Mouse (Mus musculus): ENCODE results near the gene Glis1.

Glis1 gene

DNA sequence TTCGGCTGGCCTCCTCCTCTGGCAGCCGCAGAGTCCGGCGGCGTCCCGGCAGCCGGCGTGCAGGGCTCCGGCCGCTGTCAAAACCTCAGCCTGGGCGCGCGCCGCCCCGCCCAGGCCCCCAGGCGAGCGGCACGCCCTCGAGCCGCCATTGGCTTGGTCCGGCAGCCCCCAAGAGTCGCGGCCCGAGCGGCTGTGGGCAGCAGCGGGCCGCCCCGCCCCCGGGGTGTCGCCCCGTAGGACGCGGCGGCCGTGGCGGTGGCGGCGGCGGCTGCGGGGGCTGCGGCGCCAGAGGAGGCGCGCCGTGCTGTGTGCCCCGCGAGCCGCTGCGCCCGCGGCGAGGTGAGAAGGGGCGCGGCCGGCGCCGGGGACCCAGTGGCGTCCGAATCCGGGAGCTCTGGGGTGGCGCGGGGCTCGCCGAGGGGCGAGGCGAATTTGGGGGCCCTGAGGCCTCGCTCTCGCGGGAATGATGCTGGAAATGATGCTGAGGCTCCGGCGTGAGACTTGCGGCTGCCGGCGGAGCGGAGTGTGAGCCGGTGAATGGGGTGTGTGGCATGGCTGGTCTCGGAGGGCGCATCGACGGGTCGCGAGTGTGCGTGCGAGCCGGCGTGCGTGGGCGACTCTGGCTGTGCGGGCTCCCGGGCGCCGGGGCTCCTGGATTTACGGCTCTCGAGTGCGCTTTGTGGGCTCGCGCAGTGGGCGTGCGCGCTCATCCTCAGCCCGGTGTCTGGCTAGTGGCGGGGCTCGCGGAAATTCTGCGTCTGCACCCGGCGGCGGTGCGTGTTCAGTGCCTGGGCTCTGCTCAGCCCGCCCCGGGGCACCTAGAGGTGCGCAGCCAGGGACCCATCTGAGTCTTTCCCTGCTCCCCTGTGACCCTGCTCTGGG lies at the start of gene Glis1:
Gene Glis1, plus strand, starts transcription at position 236 of the 882 bp plus-strand sequence.
- DNase-seq (ENCODE audit: low spot score), result peak; percentile 86

DNA sequence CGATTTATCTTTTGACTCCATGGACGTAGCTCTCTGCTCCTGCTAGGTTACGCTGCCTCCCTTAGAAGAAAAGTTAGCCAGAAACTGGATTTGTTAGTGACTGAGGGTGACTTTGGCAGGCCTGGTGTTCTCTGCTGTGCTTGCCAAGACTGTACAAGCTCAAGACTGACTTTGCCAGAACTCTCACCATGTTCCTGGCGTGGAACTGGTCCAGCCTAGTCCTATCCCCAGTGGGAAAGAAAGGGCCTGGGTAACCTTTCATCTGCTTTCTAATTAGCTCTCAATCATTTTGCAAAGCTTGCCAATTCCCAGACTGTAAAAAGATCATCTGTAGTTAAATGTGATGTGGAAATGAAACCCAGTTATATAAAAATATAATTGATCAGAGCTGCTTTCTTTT lies 47.4 kb upstream of the Glis1 start:
- DNase-seq (ENCODE audit: low spot score), result no peak

DNA sequence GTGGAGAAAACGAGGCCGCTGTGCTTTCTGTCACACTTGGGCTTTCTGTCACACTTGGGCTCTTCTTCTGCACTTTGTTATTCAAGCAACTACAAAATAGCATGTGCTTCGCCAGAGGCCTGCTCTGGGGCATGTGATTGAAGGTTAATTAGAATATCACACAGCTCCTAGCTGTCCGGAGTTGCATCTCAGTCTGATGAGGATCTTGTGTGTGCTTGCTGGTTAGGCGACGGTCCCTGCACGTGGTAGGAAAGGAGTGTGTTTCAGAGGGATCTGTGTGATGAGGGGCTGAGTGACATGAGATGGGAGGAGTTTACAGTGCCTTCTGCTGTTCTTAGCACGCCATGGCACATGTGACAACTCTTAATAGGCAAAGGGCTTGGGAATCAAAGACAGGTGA lies 46.9 kb upstream of the Glis1 start:
- DNase-seq (ENCODE audit: low spot score), result no peak

DNA sequence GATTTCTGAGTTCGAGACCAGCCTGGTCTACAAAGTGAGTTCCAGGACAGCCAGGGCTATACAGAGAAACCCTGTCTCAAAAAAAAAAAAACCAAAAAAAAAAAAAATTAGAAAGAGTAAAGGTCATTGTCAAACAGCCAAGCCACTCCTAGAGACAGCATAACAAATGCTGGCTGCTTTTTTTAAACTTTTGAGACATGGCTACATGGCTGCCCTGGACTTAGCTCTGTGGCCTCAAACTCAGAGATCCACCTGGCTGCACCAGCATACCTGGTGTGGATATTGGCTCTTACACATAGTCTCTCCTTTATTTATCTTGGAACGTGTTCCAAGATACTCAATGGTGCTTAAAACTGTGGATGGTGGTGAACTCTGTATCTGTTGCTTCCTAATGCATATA lies 46.1 kb upstream of the Glis1 start:
- DNase-seq (ENCODE audit: low spot score), result no peak

DNA sequence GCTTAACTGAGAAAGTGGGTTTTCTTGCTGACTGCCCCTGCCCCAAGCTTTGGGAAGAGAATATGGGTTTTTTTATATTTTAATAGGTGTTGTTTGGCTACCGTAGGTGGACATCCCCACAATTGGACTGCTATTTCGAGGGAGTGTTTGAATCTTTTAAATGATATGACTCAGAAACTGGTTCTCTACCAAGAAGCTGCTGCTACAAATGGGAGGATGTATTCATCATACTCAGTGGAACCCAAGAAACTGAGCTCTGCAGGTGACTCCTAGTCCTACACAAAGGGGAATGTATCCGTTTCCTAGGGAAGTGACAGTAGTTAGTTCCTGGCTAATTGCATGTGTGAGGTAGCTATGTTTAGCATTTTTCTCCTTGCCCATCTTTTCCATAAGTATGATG lies 45.0 kb upstream of the Glis1 start:
- DNase-seq (ENCODE audit: low spot score), result no peak

DNA sequence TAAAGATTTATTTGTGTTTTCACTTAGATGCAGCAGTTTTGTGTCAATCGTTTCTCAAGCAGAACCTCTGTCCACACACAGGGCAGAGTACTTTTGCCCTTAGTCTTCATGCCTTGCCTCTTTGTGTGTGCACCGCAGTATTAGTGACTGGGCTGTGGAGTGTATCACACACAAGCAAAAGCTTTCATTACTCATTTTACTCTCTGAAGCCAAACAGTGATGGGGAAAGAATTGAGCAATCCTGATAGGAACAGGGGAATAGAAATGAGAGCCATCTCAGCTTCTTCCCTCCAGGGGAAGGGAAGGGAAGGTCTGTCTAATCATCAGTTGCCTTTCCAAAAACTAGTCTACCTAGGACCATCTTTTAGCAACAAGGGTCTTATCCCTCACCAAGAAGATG lies 40.6 kb upstream of the Glis1 start:
- DNase-seq (ENCODE audit: low spot score), result no peak

DNA sequence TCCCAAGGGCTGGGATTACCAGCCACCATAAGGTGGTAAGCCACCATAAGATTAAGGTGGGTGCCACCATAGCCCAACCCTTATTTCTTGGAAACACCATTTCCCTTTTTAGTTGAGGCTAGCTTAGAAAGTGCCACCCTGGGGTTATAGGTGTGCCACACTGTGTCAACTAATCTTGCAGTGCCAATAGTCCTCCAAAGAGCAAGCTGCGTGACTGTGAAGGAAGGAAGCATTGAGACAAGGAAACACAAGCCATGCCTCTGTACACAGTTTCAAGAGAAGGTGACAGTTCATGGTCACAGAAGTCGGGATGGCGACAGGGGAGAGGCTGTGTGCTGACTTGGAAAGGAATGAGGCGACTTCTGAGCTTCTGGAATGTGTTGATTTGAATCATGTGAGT lies 14.2 kb upstream of the Glis1 start:
- no peak for DNase-seq (ENCODE audit: low spot score)

DNA sequence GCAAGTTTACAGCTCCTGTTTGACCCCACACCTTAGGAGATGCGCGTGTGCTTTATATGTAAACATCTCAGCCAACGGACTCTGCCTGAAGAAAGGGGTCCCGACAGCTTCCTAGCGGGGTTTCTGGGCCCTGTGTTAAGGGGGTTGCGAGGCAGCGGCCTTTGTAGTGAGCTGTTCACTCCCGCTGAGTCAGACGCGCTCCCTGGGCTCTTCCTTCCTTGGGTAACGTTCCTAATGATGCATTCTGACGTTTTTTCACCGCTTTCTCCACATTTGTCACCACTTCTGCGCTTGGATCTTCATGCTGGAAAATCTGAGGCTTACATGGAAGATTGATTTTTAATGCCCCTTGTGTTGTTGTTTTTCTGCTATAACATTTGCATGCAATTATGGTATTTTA lies 12.7 kb upstream of the Glis1 start:
- peak; percentile 33 for DNase-seq (ENCODE audit: low spot score)

DNA sequence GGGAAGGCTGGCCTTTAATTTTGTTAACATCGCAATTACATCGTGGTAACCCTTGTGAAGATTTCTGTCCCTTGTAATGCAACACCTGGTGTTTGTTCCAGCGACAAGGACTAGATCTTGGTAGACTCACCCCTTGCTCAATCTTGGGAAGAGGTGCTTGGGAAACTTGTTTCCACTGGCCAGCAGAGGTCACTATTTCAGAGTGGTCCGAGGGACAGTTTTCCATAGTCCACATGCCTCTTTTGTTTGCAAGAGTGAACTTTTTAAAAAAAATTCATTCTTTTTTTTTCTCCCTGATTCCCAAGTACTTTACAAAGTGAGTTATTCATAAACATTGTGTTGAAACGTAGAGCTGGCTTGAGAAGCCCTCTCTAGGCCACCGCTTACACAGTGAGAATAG lies 12.2 kb upstream of the Glis1 start:
- DNase-seq (ENCODE audit: low spot score), result peak; percentile 79

DNA sequence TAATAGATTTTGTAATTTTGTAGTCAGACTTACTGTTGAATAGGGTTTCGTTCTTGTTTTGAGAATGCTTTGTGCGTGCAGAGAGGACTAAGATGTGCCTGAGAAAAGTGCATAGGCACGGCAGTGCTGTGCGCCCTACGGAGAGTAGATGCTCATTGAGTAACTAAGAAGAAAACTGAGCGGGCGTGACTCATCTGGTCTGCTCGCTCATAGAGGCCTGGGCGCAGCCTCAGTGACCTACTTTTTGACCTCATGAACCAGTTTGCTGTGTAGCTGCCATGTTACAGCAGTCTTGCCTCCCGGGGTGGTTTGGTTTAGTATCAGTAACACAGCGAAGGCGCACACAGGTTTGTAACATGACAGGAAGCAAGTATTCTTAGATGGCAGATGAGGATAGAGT lies 8.8 kb upstream of the Glis1 start:
- DNase-seq (ENCODE audit: low spot score), result no peak

DNA sequence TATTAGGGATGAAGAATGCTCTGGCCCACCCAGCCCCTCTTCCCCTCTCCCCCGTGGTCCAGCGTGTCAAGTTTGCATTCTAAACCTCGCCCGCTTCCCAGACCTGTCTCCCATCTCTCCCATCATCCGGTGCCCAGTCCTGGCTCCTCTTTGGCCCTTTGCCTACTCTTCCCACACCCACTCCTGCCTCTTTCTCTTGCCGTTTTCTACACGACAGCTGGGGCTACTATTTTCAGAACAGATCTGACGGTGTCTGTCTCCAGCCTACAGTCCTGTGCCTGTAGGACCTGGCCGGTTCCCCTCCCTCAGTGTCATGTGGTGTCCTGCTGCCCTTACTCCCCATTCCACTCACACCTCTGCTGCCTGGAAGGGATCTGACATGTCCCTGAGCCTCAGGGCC lies 7.8 kb upstream of the Glis1 start:
- DNase-seq (ENCODE audit: low spot score), result no peak

DNA sequence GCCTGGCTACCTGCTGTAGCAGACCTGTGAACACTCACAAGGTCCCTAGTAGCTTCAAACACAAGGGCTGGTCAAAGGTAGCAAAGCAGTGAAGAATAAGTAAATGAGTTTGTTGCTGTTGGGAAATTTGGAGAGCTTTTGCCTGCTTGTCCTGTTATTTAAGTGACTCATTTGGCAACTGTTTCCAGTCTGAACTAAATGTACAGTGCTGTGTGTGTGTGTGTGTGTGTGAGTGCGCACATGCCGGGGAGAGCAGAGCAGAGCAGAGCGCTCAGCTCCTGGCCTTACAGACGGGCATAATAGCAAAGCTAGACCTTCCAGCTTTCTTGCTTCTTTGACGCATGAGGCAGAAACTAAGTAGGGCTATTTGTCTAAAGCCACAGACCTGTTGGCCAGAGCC lies 1.7 kb upstream of the Glis1 start:
- no peak for DNase-seq (ENCODE audit: low spot score)

DNA sequence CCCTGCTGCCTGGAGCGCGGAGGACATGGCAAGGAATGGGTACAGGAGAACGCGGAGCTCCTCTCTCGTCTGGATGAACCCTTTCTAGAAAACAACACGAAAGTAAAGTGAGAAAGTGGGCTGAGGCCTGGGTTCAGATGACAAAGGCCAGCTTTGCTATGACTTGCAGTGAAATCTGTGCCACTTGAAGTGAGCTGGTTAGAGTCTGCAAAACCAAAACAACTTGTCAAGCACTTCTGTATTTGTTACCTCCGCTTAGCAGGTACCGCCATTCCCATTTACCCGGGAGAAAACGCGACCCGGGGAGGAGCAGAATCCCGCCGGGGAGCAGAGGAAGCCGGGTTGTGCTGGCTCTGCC lies 414 bp upstream of the Glis1 start:
- no peak for DNase-seq (ENCODE audit: low spot score)

DNA sequence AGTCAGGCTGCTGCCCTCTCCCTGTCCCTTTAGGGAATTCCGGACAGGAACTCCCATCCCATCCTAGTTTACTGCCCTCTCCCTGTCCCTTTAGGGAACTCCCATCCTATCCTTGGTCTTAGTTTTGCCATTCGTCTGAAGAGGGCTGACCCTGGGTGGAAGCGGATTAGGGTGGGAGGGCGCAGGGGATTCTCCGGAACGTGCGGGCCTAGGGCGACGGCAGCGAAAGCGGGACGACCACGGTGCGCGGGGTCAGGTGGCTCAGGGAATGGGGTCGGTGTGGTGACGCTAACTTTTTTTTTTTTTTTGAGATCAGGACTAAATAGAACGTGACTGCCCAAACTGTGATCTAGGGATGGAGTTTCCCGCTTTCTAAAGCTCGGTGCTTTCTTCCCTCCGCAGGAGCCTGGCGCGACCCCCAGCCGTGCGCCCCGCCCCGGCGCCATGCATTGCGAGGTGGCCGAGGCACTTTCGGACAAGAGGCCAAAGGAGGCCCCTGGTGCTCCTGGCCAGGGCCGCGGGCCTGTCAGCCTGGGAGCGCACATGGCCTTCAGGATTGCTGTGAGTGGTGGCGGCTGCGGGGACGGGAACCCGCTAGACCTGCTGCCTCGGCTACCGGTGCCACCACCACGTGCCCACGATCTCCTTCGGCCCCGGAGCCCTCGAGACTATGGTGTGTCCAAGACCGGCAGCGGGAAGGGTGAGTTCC lies 1.0 kb downstream of the Glis1 start:
- DNase-seq (ENCODE audit: low spot score), result no peak

DNA sequence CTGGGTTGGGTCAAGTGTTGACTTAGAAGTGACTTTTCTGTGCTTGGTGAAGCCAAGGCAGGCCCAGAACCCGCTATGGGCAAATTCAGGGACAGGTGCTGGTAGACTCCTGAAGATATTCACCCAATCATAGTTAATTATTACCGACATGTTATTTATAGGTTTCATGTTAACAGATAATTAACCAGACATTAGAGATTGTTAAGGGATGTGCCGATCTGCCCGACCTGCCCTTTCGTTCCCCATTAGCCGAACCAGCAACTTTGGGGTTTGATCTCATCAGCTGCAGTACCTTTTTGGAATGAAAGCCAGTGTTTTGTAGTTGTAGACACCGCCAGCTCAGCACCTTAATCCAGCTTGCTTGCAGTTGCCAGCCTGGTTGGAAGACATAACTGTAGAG lies 2.1 kb downstream of the Glis1 start:
- no peak for DNase-seq (ENCODE audit: low spot score)

DNA sequence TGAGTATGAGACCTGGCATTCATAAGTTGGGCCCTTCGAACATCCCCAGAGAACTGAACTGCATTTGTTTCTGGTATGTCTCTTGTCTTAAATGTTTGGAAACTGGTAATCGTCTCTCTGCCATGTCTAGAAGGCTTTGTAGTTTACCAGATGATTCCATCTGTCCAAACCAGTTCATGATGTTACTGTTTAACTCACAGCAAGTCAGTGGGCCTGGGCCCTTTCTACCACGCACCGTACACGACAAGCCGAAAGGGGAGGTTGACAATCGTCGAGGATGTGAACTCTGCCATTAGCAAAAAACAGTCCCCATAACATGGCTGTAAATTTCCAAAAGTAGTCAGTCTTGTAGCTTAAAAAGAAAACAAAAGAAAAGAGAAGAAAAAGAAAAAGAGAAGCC lies 4.3 kb downstream of the Glis1 start:
- DNase-seq (ENCODE audit: low spot score), result no peak

DNA sequence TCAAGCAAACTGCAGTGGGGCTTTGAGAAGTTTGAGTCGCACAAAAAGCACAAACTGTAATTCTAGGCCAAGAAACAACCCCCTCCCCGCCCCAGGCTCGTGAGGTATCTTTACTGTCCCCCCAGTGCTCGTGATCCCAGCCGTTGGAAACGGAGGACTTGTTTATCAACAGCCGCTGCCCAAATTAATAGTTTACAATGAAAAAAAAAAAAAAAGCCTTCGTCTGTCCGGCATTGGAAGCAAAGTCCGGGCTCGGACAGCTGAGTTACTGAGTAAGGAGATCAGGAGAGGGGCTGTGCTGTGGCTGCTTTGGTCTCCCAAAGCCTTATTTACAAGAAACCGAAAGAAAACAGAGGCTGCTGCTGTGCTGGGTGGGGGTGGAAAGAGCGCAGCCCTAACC lies 5.9 kb downstream of the Glis1 start:
- DNase-seq (ENCODE audit: low spot score), result no peak

DNA sequence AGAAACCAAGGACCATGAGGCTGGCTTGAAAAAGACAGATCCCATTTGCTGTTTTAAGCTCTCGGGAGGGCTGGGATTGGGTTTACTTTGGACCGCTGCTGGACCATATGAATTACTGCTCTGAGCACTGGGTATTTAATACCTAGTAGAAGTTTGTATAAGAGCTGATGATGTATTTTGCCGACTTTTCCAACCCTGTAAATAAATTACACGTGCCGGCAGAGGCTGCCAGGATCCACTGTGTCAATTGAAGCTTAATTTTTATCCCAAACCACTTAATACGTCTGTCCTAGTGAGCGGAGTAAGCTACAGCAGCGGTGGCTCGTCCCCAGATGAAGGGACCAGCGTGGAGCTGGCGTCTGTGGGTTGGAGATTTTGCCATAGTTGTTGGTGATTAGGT lies 7.9 kb downstream of the Glis1 start:
- DNase-seq (ENCODE audit: low spot score), result no peak

DNA sequence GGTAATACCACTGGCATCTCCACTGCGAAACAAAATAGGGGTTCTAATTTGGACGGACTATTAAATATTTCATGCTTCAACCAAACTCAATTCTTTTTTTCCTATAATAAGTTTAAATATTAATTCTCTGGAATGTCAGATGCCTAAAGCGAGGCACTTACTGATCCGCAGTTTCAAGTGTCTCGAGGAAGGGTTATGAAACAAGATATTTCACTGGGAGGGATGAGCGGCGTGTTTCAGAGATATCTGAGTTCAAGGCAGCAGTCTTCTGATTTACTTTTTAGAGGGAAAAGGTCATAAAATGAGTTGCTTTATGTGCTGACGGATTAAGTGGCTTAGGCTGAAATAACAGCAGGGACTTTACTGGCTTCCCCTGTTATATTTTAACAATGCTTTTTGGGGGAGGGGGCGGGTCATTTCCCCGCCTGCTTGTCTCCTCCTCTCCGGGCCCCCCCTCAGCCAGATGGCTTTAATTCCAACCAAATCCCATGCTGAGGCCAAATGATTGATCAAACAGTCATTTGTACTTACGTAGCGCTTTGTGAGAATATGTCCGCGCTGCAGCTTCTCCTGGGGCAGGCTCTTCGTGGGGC lies 8.6 kb downstream of the Glis1 start:
- DNase-seq (ENCODE audit: low spot score), result no peak

DNA sequence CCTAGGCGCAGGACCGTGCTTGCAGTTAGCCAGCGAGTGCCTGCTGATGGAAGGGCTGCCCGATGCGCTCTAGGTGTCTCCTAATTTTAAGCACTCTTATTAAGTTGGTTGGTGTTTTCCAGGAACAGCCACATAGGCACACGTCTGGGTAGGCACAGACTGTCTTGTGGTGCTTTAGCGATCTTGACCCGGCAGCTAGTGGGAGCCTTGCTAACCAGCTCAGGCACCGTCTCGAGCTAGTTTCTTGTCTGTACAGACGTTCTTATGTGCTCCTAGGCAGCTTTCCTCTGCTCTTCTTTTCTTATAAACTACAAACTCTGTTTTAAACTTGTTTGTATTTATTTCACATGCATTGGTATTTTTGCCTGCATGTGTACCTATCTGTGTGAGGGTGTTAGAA lies 9.2 kb downstream of the Glis1 start:
- no peak for DNase-seq (ENCODE audit: low spot score)

DNA sequence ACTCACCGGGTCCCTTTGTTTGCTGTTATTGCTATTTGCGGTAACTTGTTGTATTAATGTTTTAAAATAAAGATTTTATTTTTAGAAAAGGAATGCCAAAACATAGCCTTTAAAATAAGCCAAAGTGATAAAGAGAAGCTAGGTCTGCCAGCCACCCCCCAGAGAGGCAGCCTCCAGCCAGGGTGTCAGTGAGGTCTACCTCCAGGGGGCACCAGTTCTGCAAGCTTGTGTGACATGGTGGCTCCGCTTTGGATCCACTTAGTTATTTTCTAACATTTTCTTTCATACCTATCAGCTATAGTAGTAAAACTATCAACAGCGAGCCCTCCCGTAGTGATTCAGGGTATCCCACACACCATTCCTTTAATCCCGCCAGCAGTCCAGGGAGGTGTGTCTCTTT lies 14.1 kb downstream of the Glis1 start:
- DNase-seq (ENCODE audit: low spot score), result no peak

DNA sequence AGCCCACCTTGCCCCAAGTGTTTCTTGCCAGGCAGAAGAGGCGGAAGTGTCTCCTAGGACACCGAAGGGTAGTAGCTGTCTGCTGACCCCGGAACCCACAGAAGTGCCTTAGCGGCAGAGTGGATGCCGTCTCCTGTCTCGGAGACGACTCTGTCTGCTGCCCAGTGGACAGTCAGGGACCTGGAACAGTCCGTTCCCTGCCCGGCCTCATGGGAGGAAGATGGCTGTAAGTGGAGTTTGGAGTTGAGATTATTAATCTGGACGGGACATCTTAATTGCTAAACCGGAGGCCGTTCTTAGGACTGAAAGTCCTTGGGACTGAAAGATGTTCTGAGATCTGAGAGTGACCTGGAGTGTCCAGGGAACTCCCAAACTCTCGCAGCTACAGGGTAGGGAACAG lies 15.1 kb downstream of the Glis1 start:
- DNase-seq (ENCODE audit: low spot score), result no peak

DNA sequence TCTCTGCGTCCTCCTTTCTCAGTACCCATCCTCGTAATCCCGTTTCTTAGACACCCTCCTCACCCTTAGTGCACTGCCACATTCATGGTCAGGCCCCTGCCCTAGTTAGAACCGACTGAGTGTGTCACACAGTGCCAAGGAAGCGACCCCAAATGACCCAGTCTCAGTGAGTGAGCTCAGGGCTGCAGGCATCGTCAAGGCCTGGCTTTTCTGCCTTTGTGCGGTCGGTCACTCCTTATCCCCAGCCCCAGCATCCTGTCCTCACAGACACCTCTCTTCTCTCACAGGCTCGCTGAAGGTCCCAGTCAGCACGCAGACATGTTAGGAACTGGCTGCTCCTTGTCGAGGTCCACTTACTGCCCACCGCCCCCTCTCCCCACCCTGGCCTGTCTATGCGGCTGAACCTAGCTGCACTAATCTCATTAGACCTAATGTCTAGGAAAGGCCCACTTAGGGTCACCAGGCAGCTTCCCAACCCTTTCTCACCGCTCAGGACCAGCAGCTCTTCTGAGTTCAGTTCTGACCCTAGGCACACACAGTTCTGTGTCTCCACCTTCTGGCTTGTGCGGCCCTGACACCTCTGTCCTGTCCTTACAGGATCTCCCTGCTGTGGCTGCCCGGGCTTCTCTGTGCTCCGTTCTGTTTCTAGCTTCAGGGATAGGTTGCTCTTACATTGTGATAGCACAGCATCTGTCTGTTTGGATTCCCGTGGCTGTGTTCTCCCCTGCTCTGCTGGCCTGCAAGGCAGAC lies 18.1 kb downstream of the Glis1 start:
- peak; percentile 53 for DNase-seq (ENCODE audit: low spot score)

Data from embryo, embryonic 10 days (tissue).